Mouse (Mus musculus): ENCODE results near the gene Trim38. TPM values are rescaled to one million over a fixed set of nuclear protein-coding genes. Genes with fewer than 3 reads are reported as not detected.
"Not testable (repeated sequence)": the region's sequence is repeated elsewhere in the genome, so short reads cannot be mapped to it uniquely, and the experiment has no call there.

The Trim38 gene
- total and polyA plus RNA-seq, 2 experiments from 2014 or later = not detected

GRCm38 (mm10) chr13:23745381-23746161, 24.1 kb upstream of the Trim38 start, which contains the start of gene Hist1h3c:
Gene Hist1h3c, minus strand, starts transcription at chr13:23745602.
- TF ChIP-seq CTCF (IDR thresholded peaks at IDR 0.05; ENCODE audit: low read depth) = no peak
- peak within 1 kb of the TSS; percentile 38 for H3K4me3 ChIP-seq (ENCODE audit: low read length)
- H3K36me3 ChIP-seq (ENCODE audit: insufficient read depth, low read length) = no peaks in the 10 kb centered on the region
- peak within 1 kb of the TSS; percentile 37; the same call in 1 of the 2 replicates for H3K9ac ChIP-seq (replicated peaks; ENCODE audit: low read length)
- peak within 1 kb of the TSS; percentile 96 for H3K27ac ChIP-seq
- H3K4me1 ChIP-seq (ENCODE audit: insufficient read depth, low read length) = no peaks in the 10 kb centered on the region
- peak within 1 kb of the TSS; percentile 63 for H3K4me2 ChIP-seq (ENCODE audit: low read depth, low read length)
- DNase-seq (ENCODE audit: low spot score) (peak; percentile 96), ATAC-seq (peak; percentile 69)
- H3K9me3 ChIP-seq (ENCODE audit: low read length) = no peaks in the 10 kb centered on the region
- WGBS = under 1% methylated on average over 22 of the region's 28 CpGs
- no peaks in the 10 kb centered on the region for H3K27me3 ChIP-seq (ENCODE audit: insufficient read depth, low read length)

- Histone ChIP-seq H3K9ac (replicated peaks; ENCODE audit: low read length) (peak within 1 kb of the TSS; percentile 37; the same call in 1 of the 2 replicates), H3K4me2 (ENCODE audit: low read depth, low read length) (peak within 1 kb of the TSS; percentile 63), H3K27ac (peak within 1 kb of the TSS; percentile 96), H3K4me3 (ENCODE audit: low read length) (peak within 1 kb of the TSS; percentile 38)
- ATAC-seq = peak; percentile 95
- H3K36me3 ChIP-seq (ENCODE audit: insufficient read depth, low read length); H3K27me3 ChIP-seq (ENCODE audit: insufficient read depth, low read length); H3K4me1 ChIP-seq (ENCODE audit: insufficient read depth, low read length); H3K9me3 ChIP-seq (ENCODE audit: low read length): not testable (repeated sequence)
- DNase-seq (ENCODE audit: low spot score) = peak; percentile 93
- 2% methylated on average over 37 of the region's 58 CpGs for WGBS
- TF ChIP-seq CTCF (IDR thresholded peaks at IDR 0.05; ENCODE audit: low read depth) = peak; percentile 40
These were observed 23.3 kb upstream of the Trim38 start, which contains the start of gene Hist1h2bb for GRCm38 (mm10) chr13:23746201-23747080. Gene Hist1h2bb, plus strand, starts transcription at chr13:23746734.

GRCm38 (mm10) chr13:23747081-23747891, 22.4 kb upstream of the Trim38 start:
- Histone ChIP-seq H3K9me3 (ENCODE audit: low read length) (no peaks in the 10 kb centered on the region), H3K4me1 (ENCODE audit: insufficient read depth, low read length) (0 out of 2 replicates have a peak, but pooled peaks cover 4% of the 10 kb centered on the region), H3K27me3 (ENCODE audit: insufficient read depth, low read length) (no peaks in the 10 kb centered on the region), H3K4me3 (ENCODE audit: low read length) (peak overlapping the region; percentile 38), H3K27ac (peak overlapping the region; percentile 96), H3K4me2 (ENCODE audit: low read depth, low read length) (peak overlapping the region; percentile 63), H3K36me3 (ENCODE audit: insufficient read depth, low read length) (no peaks in the 10 kb centered on the region), H3K9ac (replicated peaks; ENCODE audit: low read length) (peak overlapping the region; percentile 37; the same call in 1 of the 2 replicates)
- 4% methylated on average over 10 of the region's 13 CpGs for WGBS
- ATAC-seq (no peak), DNase-seq (ENCODE audit: low spot score) (no peak)
- no peak for TF ChIP-seq CTCF (IDR thresholded peaks at IDR 0.05; ENCODE audit: low read depth)

- Histone ChIP-seq H3K27me3 (ENCODE audit: insufficient read depth, low read length) (no peaks in the 10 kb centered on the region), H3K4me2 (ENCODE audit: low read depth, low read length) (no peak overlapping the region), H3K9me3 (ENCODE audit: low read length) (no peaks in the 10 kb centered on the region), H3K36me3 (ENCODE audit: insufficient read depth, low read length) (no peaks in the 10 kb centered on the region), H3K9ac (replicated peaks; ENCODE audit: low read length) (no peak overlapping the region), H3K4me1 (ENCODE audit: insufficient read depth, low read length) (0 out of 2 replicates have a peak, but pooled peaks cover 4% of the 10 kb centered on the region), H3K4me3 (ENCODE audit: low read length) (no peak overlapping the region), H3K27ac (no peak overlapping the region; the same call in 1 of the 2 replicates)
- 7% methylated on average over 4 of the region's 4 CpGs for WGBS
- DNase-seq (ENCODE audit: low spot score) (no peak), ATAC-seq (no peak)
- no peak for TF ChIP-seq CTCF (IDR thresholded peaks at IDR 0.05; ENCODE audit: low read depth)
These were observed 21.8 kb upstream of the Trim38 start for GRCm38 (mm10) chr13:23747892-23748288.

GRCm38 (mm10) chr13:23749563-23750121, 20.1 kb upstream of the Trim38 start:
- no peaks in the 10 kb centered on the region for H3K27me3 ChIP-seq (ENCODE audit: insufficient read depth, low read length)
- TF ChIP-seq CTCF (IDR thresholded peaks at IDR 0.05; ENCODE audit: low read depth) = no peak
- H3K4me2 ChIP-seq (ENCODE audit: low read depth, low read length) = no peak overlapping the region
- H3K36me3 ChIP-seq (ENCODE audit: insufficient read depth, low read length) = no peaks in the 10 kb centered on the region
- no peaks in the 10 kb centered on the region for H3K9me3 ChIP-seq (ENCODE audit: low read length)
- 0 out of 2 replicates have a peak, but pooled peaks cover 4% of the 10 kb centered on the region for H3K4me1 ChIP-seq (ENCODE audit: insufficient read depth, low read length)
- no peak overlapping the region for H3K27ac ChIP-seq
- no peak for DNase-seq (ENCODE audit: low spot score)
- ATAC-seq = no peak
- H3K9ac ChIP-seq (replicated peaks; ENCODE audit: low read length) = no peak overlapping the region
- 90% methylated on average over 5 of the region's 5 CpGs for WGBS
- H3K4me3 ChIP-seq (ENCODE audit: low read length) = no peak overlapping the region

Data from hindbrain, postnatal 0 days (tissue).